Mouse (Mus musculus): ENCODE results near the gene Lcn2.

Lcn2 gene

GRCm38 (mm10) chr2:32387706-32388490 lies at the start of gene Lcn2:
Lcn2 (minus strand) TSS chr2:32388252.
- TF ChIP-seq GATA4 (IDR thresholded peaks at IDR 0.05; ENCODE audit: insufficient replicate concordance, low read length): no peak

- TF ChIP-seq GATA4 (IDR thresholded peaks at IDR 0.05; ENCODE audit: insufficient replicate concordance, low read length): no peak
Measured at GRCm38 (mm10) chr2:32437612-32438166, 49.6 kb upstream of the Lcn2 start.

- no peak for TF ChIP-seq GATA4 (IDR thresholded peaks at IDR 0.05; ENCODE audit: insufficient replicate concordance, low read length)
Measured at GRCm38 (mm10) chr2:32436686-32437372, 48.8 kb upstream of the Lcn2 start.

- no peak for TF ChIP-seq GATA4 (IDR thresholded peaks at IDR 0.05; ENCODE audit: insufficient replicate concordance, low read length)
Measured at GRCm38 (mm10) chr2:32430701-32431676, 42.9 kb upstream of the Lcn2 start.

GRCm38 (mm10) chr2:32429215-32429891 lies 41.3 kb upstream of the Lcn2 start:
- no peak for TF ChIP-seq GATA4 (IDR thresholded peaks at IDR 0.05; ENCODE audit: insufficient replicate concordance, low read length)

GRCm38 (mm10) chr2:32428262-32428722 lies 40.2 kb upstream of the Lcn2 start:
- no peak for TF ChIP-seq GATA4 (IDR thresholded peaks at IDR 0.05; ENCODE audit: insufficient replicate concordance, low read length)

- TF ChIP-seq GATA4 (IDR thresholded peaks at IDR 0.05; ENCODE audit: insufficient replicate concordance, low read length): no peak
Measured at GRCm38 (mm10) chr2:32427720-32428119, 39.7 kb upstream of the Lcn2 start.

- no peak for TF ChIP-seq GATA4 (IDR thresholded peaks at IDR 0.05; ENCODE audit: insufficient replicate concordance, low read length)
Measured at GRCm38 (mm10) chr2:32426141-32426540, 38.1 kb upstream of the Lcn2 start.

- TF ChIP-seq GATA4 (IDR thresholded peaks at IDR 0.05; ENCODE audit: insufficient replicate concordance, low read length): no peak
Measured at GRCm38 (mm10) chr2:32425568-32425967, 37.5 kb upstream of the Lcn2 start.

- no peak for TF ChIP-seq GATA4 (IDR thresholded peaks at IDR 0.05; ENCODE audit: insufficient replicate concordance, low read length)
Measured at GRCm38 (mm10) chr2:32424796-32425195, 36.7 kb upstream of the Lcn2 start.

- peak; percentile 44; the same call in 1 of the 2 replicates for TF ChIP-seq GATA4 (IDR thresholded peaks at IDR 0.05; ENCODE audit: insufficient replicate concordance, low read length)
Measured at GRCm38 (mm10) chr2:32423481-32424331, 35.7 kb upstream of the Lcn2 start.

- no peak for TF ChIP-seq GATA4 (IDR thresholded peaks at IDR 0.05; ENCODE audit: insufficient replicate concordance, low read length)
Measured at GRCm38 (mm10) chr2:32421851-32422251, 33.8 kb upstream of the Lcn2 start.

- no peak for TF ChIP-seq GATA4 (IDR thresholded peaks at IDR 0.05; ENCODE audit: insufficient replicate concordance, low read length)
Measured at GRCm38 (mm10) chr2:32420647-32421046, 32.6 kb upstream of the Lcn2 start.

All from liver, adult (tissue).